Mouse (Mus musculus): ENCODE results near the gene Rhpn2. TPM values are rescaled to one million over a fixed set of nuclear protein-coding genes. Genes with fewer than 3 reads are reported as not detected.
A peak's percentile ranks its signal among the peaks of the same experiment; 100 is the strongest.

Gene Rhpn2
- 3.1 and 3.5 TPM in 2 replicates for total RNA-seq (2014; rRNA removed)
- polyA plus RNA-seq (2015; fragmentation: Nextera tagmentation; extraction: Ambion mirVana): 1.7 and 1.9 TPM in 2 replicates

- peaks cover 5% of the 10 kb centered on the region; the same call in 1 of the 2 replicates for H3K4me1 ChIP-seq (ENCODE audit: insufficient read depth, low read length)
- no peaks in the 10 kb centered on the region for H3K9me3 ChIP-seq (ENCODE audit: low read length)
- peaks cover 6% of the 10 kb centered on the region; the same call in 1 of the 2 replicates for H3K27me3 ChIP-seq (ENCODE audit: insufficient read depth, low read length)
- no peaks in the 10 kb centered on the region for H3K36me3 ChIP-seq (ENCODE audit: insufficient read depth, low read length)
- peak; percentile 33 for TF ChIP-seq CTCF (IDR thresholded peaks at IDR 0.05)
- 2% methylated on average over 44 of the region's 52 CpGs for WGBS
- peak within 1 kb of the TSS; percentile 99 for H3K4me2 ChIP-seq (ENCODE audit: low read depth, low read length, poor library complexity, severe bottlenecking)
- ATAC-seq (ENCODE audit: low FRiP score) (peak; percentile 95), DNase-seq (ENCODE audit: low spot score) (peak; percentile 96)
- peak within 1 kb of the TSS; percentile 44; the same call in 1 of the 2 replicates for H3K27ac ChIP-seq (ENCODE audit: low read depth, low read length)
- peak within 1 kb of the TSS; percentile 50 for H3K9ac ChIP-seq (replicated peaks; ENCODE audit: low read length, poor library complexity, severe bottlenecking)
- peak within 1 kb of the TSS; percentile 59 for H3K4me3 ChIP-seq (ENCODE audit: low read depth, low read length)
Measured at GRCm38 (mm10) chr7:35333692-35334526, at the start of gene Rhpn2. TSS of gene Rhpn2 (plus strand) at chr7:35334170.

GRCm38 (mm10) chr7:35293464-35293863, 40.5 kb upstream of the Rhpn2 start:
- WGBS: 93% methylated on average over 13 of the region's 13 CpGs
- H3K4me1 ChIP-seq (ENCODE audit: insufficient read depth, low read length): no peaks in the 10 kb centered on the region
- H3K27me3 ChIP-seq (ENCODE audit: insufficient read depth, low read length): no peaks in the 10 kb centered on the region
- peaks cover 66% of the 10 kb centered on the region for H3K36me3 ChIP-seq (ENCODE audit: insufficient read depth, low read length)
- ATAC-seq (ENCODE audit: low FRiP score): no peak
- no peak for DNase-seq (ENCODE audit: low spot score)
- H3K9ac ChIP-seq (replicated peaks; ENCODE audit: low read length, poor library complexity, severe bottlenecking): no peak overlapping the region
- no peaks in the 10 kb centered on the region for H3K9me3 ChIP-seq (ENCODE audit: low read length)
- H3K4me2 ChIP-seq (ENCODE audit: low read depth, low read length, poor library complexity, severe bottlenecking): no peak overlapping the region
- no peak for TF ChIP-seq CTCF (IDR thresholded peaks at IDR 0.05)
- no peak overlapping the region for H3K27ac ChIP-seq (ENCODE audit: low read depth, low read length)
- no peak overlapping the region for H3K4me3 ChIP-seq (ENCODE audit: low read depth, low read length)

- 93% methylated on average over 2 of the region's 2 CpGs for WGBS
- H3K9ac ChIP-seq (replicated peaks; ENCODE audit: low read length, poor library complexity, severe bottlenecking): no peak overlapping the region
Measured at GRCm38 (mm10) chr7:35295631-35296030, 38.3 kb upstream of the Rhpn2 start.

GRCm38 (mm10) chr7:35297886-35298285, 36.1 kb upstream of the Rhpn2 start:
- Histone ChIP-seq H3K27me3 (ENCODE audit: insufficient read depth, low read length) (no peaks in the 10 kb centered on the region), H3K4me2 (ENCODE audit: low read depth, low read length, poor library complexity, severe bottlenecking) (no peak overlapping the region), H3K9me3 (ENCODE audit: low read length) (no peaks in the 10 kb centered on the region), H3K9ac (replicated peaks; ENCODE audit: low read length, poor library complexity, severe bottlenecking) (no peak overlapping the region), H3K27ac (ENCODE audit: low read depth, low read length) (no peak overlapping the region), H3K4me1 (ENCODE audit: insufficient read depth, low read length) (no peaks in the 10 kb centered on the region), H3K4me3 (ENCODE audit: low read depth, low read length) (no peak overlapping the region), H3K36me3 (ENCODE audit: insufficient read depth, low read length) (peaks cover 67% of the 10 kb centered on the region)
- peak; percentile 46 for TF ChIP-seq CTCF (IDR thresholded peaks at IDR 0.05)
- DNase-seq (ENCODE audit: low spot score): no peak
- no peak for ATAC-seq (ENCODE audit: low FRiP score)
- WGBS: 92% methylated on average over 5 of the region's 5 CpGs

More at GRCm38 (mm10) chr7:35295631-35296030, 38.3 kb upstream of the Rhpn2 start:
- Histone ChIP-seq H3K9me3 (ENCODE audit: low read length) (no peaks in the 10 kb centered on the region), H3K4me3 (ENCODE audit: low read depth, low read length) (no peak overlapping the region), H3K27ac (ENCODE audit: low read depth, low read length) (no peak overlapping the region), H3K4me2 (ENCODE audit: low read depth, low read length, poor library complexity, severe bottlenecking) (no peak overlapping the region), H3K36me3 (ENCODE audit: insufficient read depth, low read length) (peaks cover 59% of the 10 kb centered on the region), H3K27me3 (ENCODE audit: insufficient read depth, low read length) (no peaks in the 10 kb centered on the region), H3K4me1 (ENCODE audit: insufficient read depth, low read length) (no peaks in the 10 kb centered on the region)
- ATAC-seq (ENCODE audit: low FRiP score) (no peak), DNase-seq (ENCODE audit: low spot score) (no peak)
- TF ChIP-seq CTCF (IDR thresholded peaks at IDR 0.05): no peak

- peak; percentile 31 for DNase-seq (ENCODE audit: low spot score)
- TF ChIP-seq CTCF (IDR thresholded peaks at IDR 0.05): no peak
- no peak overlapping the region for H3K27ac ChIP-seq (ENCODE audit: low read depth, low read length)
Measured at GRCm38 (mm10) chr7:35299656-35300055, 34.3 kb upstream of the Rhpn2 start.

GRCm38 (mm10) chr7:35300792-35301191, 33.2 kb upstream of the Rhpn2 start:
- Histone ChIP-seq H3K36me3 (ENCODE audit: insufficient read depth, low read length) (peaks cover 57% of the 10 kb centered on the region), H3K27me3 (ENCODE audit: insufficient read depth, low read length) (no peaks in the 10 kb centered on the region), H3K9ac (replicated peaks; ENCODE audit: low read length, poor library complexity, severe bottlenecking) (no peak overlapping the region), H3K4me2 (ENCODE audit: low read depth, low read length, poor library complexity, severe bottlenecking) (no peak overlapping the region), H3K4me1 (ENCODE audit: insufficient read depth, low read length) (no peaks in the 10 kb centered on the region), H3K9me3 (ENCODE audit: low read length) (no peaks in the 10 kb centered on the region), H3K27ac (ENCODE audit: low read depth, low read length) (no peak overlapping the region), H3K4me3 (ENCODE audit: low read depth, low read length) (no peak overlapping the region)
- DNase-seq (ENCODE audit: low spot score) (no peak), ATAC-seq (ENCODE audit: low FRiP score) (no peak)
- no peak for TF ChIP-seq CTCF (IDR thresholded peaks at IDR 0.05)

More at GRCm38 (mm10) chr7:35299656-35300055, 34.3 kb upstream of the Rhpn2 start:
- Histone ChIP-seq H3K9me3 (ENCODE audit: low read length) (no peaks in the 10 kb centered on the region), H3K36me3 (ENCODE audit: insufficient read depth, low read length) (peaks cover 56% of the 10 kb centered on the region), H3K4me2 (ENCODE audit: low read depth, low read length, poor library complexity, severe bottlenecking) (no peak overlapping the region), H3K9ac (replicated peaks; ENCODE audit: low read length, poor library complexity, severe bottlenecking) (no peak overlapping the region), H3K4me1 (ENCODE audit: insufficient read depth, low read length) (no peaks in the 10 kb centered on the region), H3K4me3 (ENCODE audit: low read depth, low read length) (no peak overlapping the region), H3K27me3 (ENCODE audit: insufficient read depth, low read length) (no peaks in the 10 kb centered on the region)
- ATAC-seq (ENCODE audit: low FRiP score): no peak
- 68% methylated on average over 8 of the region's 8 CpGs for WGBS
